ENCODE assay signal across 13 mouse cellular contexts in the genomic region with DNA sequence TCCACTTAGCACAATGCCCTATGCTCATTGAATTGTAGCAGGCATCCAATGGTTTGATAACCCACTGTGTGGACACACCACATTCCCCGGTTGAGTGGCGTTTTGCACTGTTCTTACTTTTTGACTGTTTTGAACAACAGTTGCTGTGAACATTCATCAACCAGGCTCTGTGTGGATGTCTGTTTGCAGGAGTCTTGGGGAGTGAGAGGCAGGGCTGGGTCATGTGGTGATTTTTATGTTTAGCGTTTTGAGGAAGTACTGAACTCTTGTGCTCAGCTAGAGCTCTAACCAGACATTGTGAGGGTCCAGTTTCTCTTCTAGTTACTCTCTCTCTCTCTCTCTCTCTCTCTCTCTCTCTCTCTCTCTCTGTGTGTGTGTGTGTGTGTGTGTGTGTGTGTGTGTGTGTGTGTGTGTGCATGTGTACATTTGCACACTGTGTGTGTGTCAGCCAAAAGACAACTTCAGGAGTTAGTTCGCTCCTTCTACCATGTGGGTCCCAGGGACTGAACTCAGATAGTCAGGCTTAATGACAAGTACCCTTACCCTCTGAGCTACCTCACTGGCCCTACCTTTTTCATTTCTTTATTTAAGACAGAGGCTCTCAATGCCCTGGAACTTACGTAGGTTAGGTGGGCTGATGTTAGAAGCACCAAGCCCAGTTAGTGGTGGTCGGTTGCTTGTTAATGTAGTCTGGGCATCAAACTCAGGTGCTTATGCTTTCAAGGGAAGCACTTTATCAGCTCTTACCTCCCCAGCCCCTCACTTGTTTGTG. TPM values are rescaled to one million over a fixed set of nuclear protein-coding genes. Genes with fewer than 3 reads are reported as not detected.
A peak's percentile ranks its signal among the peaks of the same experiment; 100 is the strongest.
DNase-seq lines count a peak whose midpoint lies in the region; ATAC-seq and TF ChIP-seq lines count a peak whose summit lies in the region.
"Had no signal": no experiment of that assay in that cellular context is flagged by ENCODE, and none has a peak within 500 bp of the region (broad histone marks: within the 10 kb centered on the region; RNA-seq: fewer than 3 reads in every experiment).

No protein-coding gene starts in this region.

- H3K27ac ChIP-seq in kidney, adult 2 months (ENCODE audit: insufficient read depth, low read depth, low read length): peak overlapping the region; percentile 50; the same call in 1 of the 2 replicates
- H3K27ac ChIP-seq in kidney, embryonic 15.5 days: no peak overlapping the region
- peak overlapping the region; percentile 75 for H3K27ac ChIP-seq in liver, embryonic 12.5 days
- H3K27ac ChIP-seq in left cerebral cortex, adult 2 months: no peak overlapping the region
- H3K27ac ChIP-seq: hindbrain, postnatal 0 days; limb, embryonic 12.5 days; neural tube, embryonic 13.5 days had no signal

- H3K9me3 ChIP-seq in kidney, embryonic 15.5 days (replicated peaks): no peaks in the 10 kb centered on the region
- no peaks in the 10 kb centered on the region for H3K9me3 ChIP-seq in liver, embryonic 12.5 days (replicated peaks)
- H3K9me3 ChIP-seq: limb, embryonic 12.5 days; neural tube, embryonic 13.5 days had no signal

- H3K4me2 ChIP-seq in kidney, embryonic 15.5 days: no peak overlapping the region
- peak overlapping the region; percentile 46; the same call in 1 of the 2 replicates for H3K4me2 ChIP-seq in liver, embryonic 12.5 days
- H3K4me2 ChIP-seq: limb, embryonic 12.5 days; neural tube, embryonic 13.5 days had no signal

- intact Hi-C loops in left cerebral cortex, adult 2 months (cut with DNase I): no loop called here

- no peak for TF ChIP-seq POLR2A in kidney, adult 2 months (IDR thresholded peaks at IDR 0.05; ENCODE audit: low read depth, low read length)

- H3K27me3 ChIP-seq in kidney, adult 2 months (replicated peaks; ENCODE audit: control insufficient read depth, insufficient read depth, low read length): no peaks in the 10 kb centered on the region
- H3K27me3 ChIP-seq in kidney, embryonic 15.5 days: no peaks in the 10 kb centered on the region
- no peaks in the 10 kb centered on the region for H3K27me3 ChIP-seq in Patski
- no peaks in the 10 kb centered on the region for H3K27me3 ChIP-seq in liver, embryonic 12.5 days (replicated peaks)
- H3K27me3 ChIP-seq: limb, embryonic 12.5 days; neural tube, embryonic 13.5 days had no signal

- DNase-seq in kidney, adult 2 months: no peak
- peak; percentile 19 for DNase-seq in Patski (ENCODE audit: low read depth, low spot score)
- DNase-seq in kidney, postnatal 10 days: no peak
- no peak for DNase-seq in urinary bladder, postnatal 25 days (ENCODE audit: low spot score)
- no peak for DNase-seq in left cerebral cortex, adult 2 months (ENCODE audit: extremely low spot score in 1 of 2, low spot score in 2 of 2)
- DNase-seq: cerebellum, postnatal 14 days had no signal

- H3K36me3 ChIP-seq in kidney, adult 2 months (ENCODE audit: control insufficient read depth, insufficient read depth, low read length): no peaks in the 10 kb centered on the region
- H3K36me3 ChIP-seq in kidney, embryonic 15.5 days: no peaks in the 10 kb centered on the region
- H3K36me3 ChIP-seq in liver, embryonic 12.5 days: no peaks in the 10 kb centered on the region
- H3K36me3 ChIP-seq: limb, embryonic 12.5 days; neural tube, embryonic 13.5 days had no signal

- CTCF ChIA-PET in Patski (lab: Charles Lee): interaction anchor here (0.9 to 1.9 kb wide), 4 partner anchors 10 to 33 kb away, joined by 3 to 6 read pairs (median 4); no protein-coding TSS in a partner anchor

- no peak for TF ChIP-seq CTCF in kidney, adult 2 months (conservative IDR thresholded peaks at IDR 0.05; ENCODE audit: insufficient read depth, insufficient read length, low read depth, low read length)
- no peak for TF ChIP-seq CTCF in Patski (IDR thresholded peaks at IDR 0.05)
- TF ChIP-seq CTCF in left cerebral cortex, adult 2 months (IDR thresholded peaks at IDR 0.05): no peak

- no peak overlapping the region for H3K9ac ChIP-seq in kidney, embryonic 15.5 days
- H3K9ac ChIP-seq in liver, embryonic 12.5 days: peak overlapping the region; percentile 32; the same call in 1 of the 2 replicates
- H3K9ac ChIP-seq: limb, embryonic 12.5 days; neural tube, embryonic 13.5 days had no signal

- in situ Hi-C loops in Patski (cut with MboI; ENCODE audit: low pct_unique_long_range_greater_than_20kb): no loop called here

- H3K4me1 ChIP-seq in kidney, adult 2 months (ENCODE audit: control insufficient read depth, insufficient read depth, low read length): 0 out of 2 replicates have a peak, but pooled peaks cover 4% of the 10 kb centered on the region
- H3K4me1 ChIP-seq in kidney, embryonic 15.5 days: peaks cover 5% of the 10 kb centered on the region; the same call in 1 of the 2 replicates
- peaks cover 100% of the 10 kb centered on the region for H3K4me1 ChIP-seq in liver, embryonic 12.5 days
- H3K4me1 ChIP-seq: neural tube, embryonic 13.5 days had no signal

- ATAC-seq in kidney, embryonic 15.5 days (replicated peaks; ENCODE audit: low FRiP score): no peak
- no peak for ATAC-seq in Patski
- ATAC-seq in liver, embryonic 12.5 days: no peak
- peak; percentile 40; the same call in 1 of the 2 replicates for ATAC-seq in monocyte, adult 5-6 weeks (replicated peaks; ENCODE audit: insufficient number of reproducible peaks, low FRiP score, low TSS enrichment, poor library complexity, severe bottlenecking)
- ATAC-seq: hindbrain, postnatal 0 days; midbrain, embryonic 16.5 days had no signal

- H3K4me3 ChIP-seq in kidney, adult 2 months (ENCODE audit: insufficient read depth, low read depth, low read length): no peak overlapping the region
- no peak overlapping the region for H3K4me3 ChIP-seq in kidney, embryonic 15.5 days (replicated peaks)
- H3K4me3 ChIP-seq in liver, embryonic 12.5 days: no peak overlapping the region
- H3K4me3 ChIP-seq in left cerebral cortex, adult 2 months: no peak overlapping the region
- H3K4me3 ChIP-seq: limb, embryonic 12.5 days; neural tube, embryonic 13.5 days had no signal

- POLR2A ChIA-PET in Patski (lab: Charles Lee): interaction anchor here (0.6 to 0.7 kb wide), 2 partner anchors 30 to 88 kb away, joined by 4 to 8 read pairs; no protein-coding TSS in a partner anchor

- WGBS in kidney, adult 2 months: 76% methylated on average over 6 of the region's 6 CpGs
- WGBS in kidney, embryonic 15.5 days: 82% methylated on average over 6 of the region's 6 CpGs
- 53% methylated on average over 6 of the region's 6 CpGs for WGBS in liver, embryonic 12.5 days (ENCODE audit: insufficient replicate concordance)

RNA-seq across cellular contexts. Expression of a gene that starts 5.3 kb away (rescaled TPM):
- polyA plus RNA-seq in kidney, adult 2 months (2012; rRNA removed): 18.6 and 20.0 TPM in 2 replicates
- 8.8 and 10.2 TPM in 2 replicates for polyA plus RNA-seq in kidney, embryonic 15.5 days (2015; fragmentation: Nextera tagmentation; extraction: Ambion mirVana)
- polyA plus RNA-seq in Patski (2021): 0.30 TPM
- 16.0 and 17.1 TPM in 2 replicates for polyA plus RNA-seq in liver, embryonic 12.5 days (2016; fragmentation: Nextera tagmentation; extraction: Ambion mirVana)
- 146 to 215 TPM (median 169 TPM) in 3 replicates for total RNA-seq in monocyte, adult 5-6 weeks (2017)
- total RNA-seq in left cerebral cortex, adult 2 months (2021): 10 to 100 TPM; 16.7 to 20.1 TPM

RNA-seq across cellular contexts. Expression of a gene that starts 51.8 kb away (rescaled TPM):
- 38.1 and 39.3 TPM in 2 replicates for polyA plus RNA-seq in kidney, adult 2 months (2012; rRNA removed)
- 1.6 and 2.2 TPM in 2 replicates for polyA plus RNA-seq in kidney, embryonic 15.5 days (2015; fragmentation: Nextera tagmentation; extraction: Ambion mirVana)
- 8.6 TPM for polyA plus RNA-seq in Patski (2021)
- polyA plus RNA-seq in liver, embryonic 12.5 days (2016; fragmentation: Nextera tagmentation; extraction: Ambion mirVana): 2.5 and 2.9 TPM in 2 replicates
- not detected in 3 replicates for total RNA-seq in monocyte, adult 5-6 weeks (2017)
- total RNA-seq in left cerebral cortex, adult 2 months (2021): 100 to 1,000 TPM; 347 to 364 TPM

Comparison
In these comparisons a context has a peak if more than half of its experiments do, and no peak if none do; other contexts are left out.
1. H3K27ac ChIP-seq: peak in kidney, adult 2 months (single experiment) and liver, embryonic 12.5 days (single experiment); none in kidney, embryonic 15.5 days (single experiment) and left cerebral cortex, adult 2 months (single experiment).